21 mouse cellular contexts compared by ENCODE assay signal in genomic region chr2:50105590-50105989, GRCm38 (mm10). TPM values are rescaled to one million over a fixed set of nuclear protein-coding genes. Genes with fewer than 3 reads are reported as not detected.
"Had no signal": no experiment of that assay in that cellular context is flagged by ENCODE, and none has a peak within 500 bp of the region (broad histone marks: within the 10 kb centered on the region; RNA-seq: fewer than 3 reads in every experiment).

No protein-coding gene starts in this region.

- H3K4me2 ChIP-seq: lung, embryonic 15.5 days; midbrain, embryonic 11.5 days; midbrain, embryonic 13.5 days; midbrain, embryonic 15.5 days; neural tube, embryonic 13.5 days; neural tube, embryonic 15.5 days had no signal

- H3K36me3 ChIP-seq: lung, embryonic 15.5 days; midbrain, embryonic 13.5 days; midbrain, embryonic 15.5 days; neural tube, embryonic 13.5 days; neural tube, embryonic 15.5 days had no signal

- H3K27ac ChIP-seq: lung, embryonic 15.5 days; macrophage; midbrain, embryonic 13.5 days; midbrain, embryonic 15.5 days; neural tube, embryonic 13.5 days; neural tube, embryonic 15.5 days had no signal

- ATAC-seq: liver, postnatal 0 days; lung, postnatal 0 days; midbrain, embryonic 13.5 days; midbrain, embryonic 15.5 days had no signal

- DNase-seq: liver, postnatal 0 days; lung, adult 2 months; lung, postnatal 14 days; lung, postnatal 36 days; retina, postnatal 1 day; right cerebral cortex, adult 18-20 months; right cerebral cortex, postnatal 25 days; right cerebral cortex, postnatal 4 days; spleen, adult 18-20 months; thymus, adult 18-20 months; thymus, postnatal 14 days; thymus, postnatal 36 days had no signal

- H3K9ac ChIP-seq: liver, postnatal 0 days; lung, embryonic 15.5 days; midbrain, embryonic 13.5 days; midbrain, embryonic 15.5 days; neural tube, embryonic 13.5 days; neural tube, embryonic 15.5 days had no signal

- H3K4me3 ChIP-seq: lung, embryonic 15.5 days; megakaryocyte, embryonic 14.5 days; midbrain, embryonic 13.5 days; midbrain, embryonic 15.5 days; neural tube, embryonic 13.5 days; neural tube, embryonic 15.5 days had no signal

- H3K9me3 ChIP-seq: lung, embryonic 15.5 days; megakaryocyte, embryonic 14.5 days; midbrain, embryonic 13.5 days; midbrain, embryonic 15.5 days; neural tube, embryonic 13.5 days; neural tube, embryonic 15.5 days had no signal

- H3K27me3 ChIP-seq: lung, embryonic 15.5 days; midbrain, embryonic 13.5 days; midbrain, embryonic 15.5 days; neural tube, embryonic 13.5 days; neural tube, embryonic 15.5 days had no signal

RNA-seq across cellular contexts. Expression of gene Lypd6, which starts 39.4 kb away (rescaled TPM):
- polyA plus RNA-seq: macrophage had no signal
